Mouse (Mus musculus): Measurements from ENCODE around the gene Ccdc177.

The Ccdc177 gene

DNA sequence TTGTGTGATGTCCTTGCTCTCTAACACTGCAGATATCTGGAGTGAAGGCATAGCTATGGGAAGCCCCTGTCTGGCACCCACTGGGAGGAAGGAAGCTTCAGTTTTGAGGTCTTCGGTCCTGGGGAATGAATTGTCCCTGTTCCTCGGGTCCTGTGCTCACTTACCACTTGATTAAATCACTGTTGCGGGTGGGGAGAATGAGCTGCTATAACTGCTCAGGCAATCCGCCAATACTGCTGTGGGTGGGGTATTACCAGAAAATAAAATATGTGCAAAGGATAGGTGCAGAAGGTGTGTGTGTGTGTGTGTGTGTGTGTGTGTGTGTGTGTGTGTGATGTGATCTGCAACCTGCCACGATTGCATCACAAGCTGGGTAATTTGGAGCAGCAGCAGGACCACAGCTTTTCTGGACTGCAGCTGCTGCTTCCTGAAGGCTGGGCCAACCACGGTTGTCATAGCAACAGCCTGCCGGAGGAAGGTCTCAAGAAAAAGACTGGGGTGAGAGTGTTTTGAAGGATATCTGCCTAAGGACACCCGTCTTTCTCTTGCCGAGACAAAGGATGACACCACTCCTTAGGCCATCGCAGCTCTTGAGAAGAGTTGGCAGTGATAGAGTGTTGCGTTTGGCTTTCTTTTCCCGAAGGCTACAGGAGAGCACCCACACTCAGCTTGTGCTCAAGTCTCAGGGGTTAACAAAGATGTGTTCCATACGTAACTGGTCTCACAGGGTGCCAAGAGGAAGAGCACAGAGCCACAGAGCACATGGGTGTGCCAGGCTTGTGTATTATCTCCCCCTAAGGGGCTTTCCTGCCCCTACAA is 23.8 kb downstream of the Ccdc177 start:
- no peak for DNase-seq (ENCODE audit: low spot score in 2 of 2)

DNA sequence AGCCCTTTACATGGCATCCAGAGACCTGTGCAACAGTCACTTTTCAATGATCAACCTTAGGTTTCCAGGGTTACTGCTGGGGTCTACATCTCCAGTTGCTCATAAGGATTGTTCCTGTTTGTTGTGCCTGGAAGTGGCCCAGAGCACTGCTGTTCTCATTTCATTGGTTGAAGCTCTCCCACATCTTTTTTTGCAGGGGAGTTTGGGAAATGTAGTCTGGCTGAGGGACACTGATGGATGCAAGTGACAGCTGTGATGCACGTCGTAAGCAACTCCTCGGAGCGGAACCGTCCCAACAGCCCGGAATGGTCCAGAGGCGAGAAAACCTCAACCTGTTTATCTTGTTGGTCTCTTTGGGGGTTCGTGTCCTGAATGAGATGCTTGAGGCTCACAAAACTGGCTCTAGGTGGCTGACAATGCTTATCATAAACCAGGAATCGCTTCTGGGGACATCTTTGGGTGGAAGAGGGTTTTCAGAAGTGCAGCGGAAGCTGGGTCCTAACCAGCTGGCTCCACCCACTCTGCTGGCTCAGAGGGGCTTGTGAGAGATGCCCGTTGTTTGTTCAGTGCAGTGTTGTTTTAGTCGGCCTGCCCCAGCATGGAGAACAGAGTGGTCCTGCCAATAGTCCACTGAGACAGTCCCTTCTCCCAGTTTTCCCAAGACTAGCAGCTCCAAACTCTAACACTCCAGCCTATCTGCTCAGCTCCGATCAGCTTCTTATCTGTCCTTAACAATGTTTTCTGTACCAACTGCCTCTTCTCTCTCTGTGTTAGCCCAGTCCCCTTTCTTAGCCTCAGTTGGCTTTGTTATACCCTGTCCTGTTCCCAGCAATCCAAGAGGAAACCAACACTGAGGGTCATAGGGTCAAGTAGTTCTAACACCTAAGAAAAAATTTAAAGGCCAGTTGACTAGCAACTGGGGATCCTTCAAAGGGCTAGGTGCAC is 25.7 kb downstream of the Ccdc177 start:
- DNase-seq (ENCODE audit: low spot score in 2 of 2): no peak

DNA sequence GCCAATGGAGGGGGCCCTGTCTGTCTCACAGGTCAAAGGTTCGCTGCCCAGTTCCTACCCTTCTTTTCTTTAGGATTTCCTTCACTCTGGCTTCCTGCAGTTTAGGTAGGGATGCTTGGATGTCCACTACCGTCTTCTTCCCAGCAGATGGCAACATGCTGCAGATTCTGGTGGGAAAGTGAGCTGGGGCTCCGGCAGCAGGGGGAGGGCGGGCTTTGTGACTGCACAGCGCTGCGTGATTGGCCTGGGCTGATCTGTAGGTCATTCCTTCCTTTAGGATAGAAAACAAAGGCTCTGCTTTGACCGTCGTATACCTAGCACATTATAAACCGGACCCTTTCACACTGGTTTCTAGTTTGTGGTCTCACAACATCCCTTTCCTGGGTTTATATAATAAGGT is 29.9 kb downstream of the Ccdc177 start:
- peak in 1 of 2 experiments; percentile 23 for DNase-seq (ENCODE audit: low spot score in 2 of 2)

DNA sequence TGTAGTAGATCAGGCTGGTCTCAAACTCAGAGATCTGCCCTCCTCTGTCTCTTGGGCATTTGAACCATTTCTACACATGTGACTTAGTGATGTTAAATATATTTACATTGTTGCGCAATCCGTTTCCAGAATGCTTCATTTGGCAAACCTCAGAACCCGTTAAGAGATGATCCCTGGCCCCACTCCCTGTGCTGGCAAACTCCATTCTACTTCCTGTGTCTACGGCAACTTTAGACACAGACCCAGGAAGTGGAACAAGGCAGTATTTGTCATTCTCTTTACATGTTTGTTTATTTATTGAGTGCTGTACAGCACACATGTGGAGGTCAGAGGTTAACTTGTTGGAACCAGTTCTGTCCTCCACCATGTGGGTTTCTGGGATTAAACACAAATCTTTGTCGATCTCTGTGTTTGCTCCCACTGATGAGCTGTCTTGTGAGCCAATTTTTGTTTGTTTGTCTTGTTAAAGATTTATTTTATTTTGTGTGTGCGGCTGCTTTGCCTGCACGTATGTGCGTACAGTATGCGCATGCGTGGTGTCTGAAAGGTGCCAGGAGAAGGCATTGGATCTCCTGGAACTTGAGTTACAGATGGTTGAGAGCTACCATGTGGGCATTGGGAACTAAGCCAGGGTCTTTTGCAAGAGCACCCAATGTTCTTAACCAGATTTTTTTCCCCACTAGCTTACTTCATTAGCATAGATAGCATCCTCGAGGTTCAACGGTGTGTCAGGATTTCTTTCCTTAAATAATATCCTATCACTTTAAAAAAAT is 30.5 kb downstream of the Ccdc177 start:
- no peak for DNase-seq (ENCODE audit: low spot score in 2 of 2)

DNA sequence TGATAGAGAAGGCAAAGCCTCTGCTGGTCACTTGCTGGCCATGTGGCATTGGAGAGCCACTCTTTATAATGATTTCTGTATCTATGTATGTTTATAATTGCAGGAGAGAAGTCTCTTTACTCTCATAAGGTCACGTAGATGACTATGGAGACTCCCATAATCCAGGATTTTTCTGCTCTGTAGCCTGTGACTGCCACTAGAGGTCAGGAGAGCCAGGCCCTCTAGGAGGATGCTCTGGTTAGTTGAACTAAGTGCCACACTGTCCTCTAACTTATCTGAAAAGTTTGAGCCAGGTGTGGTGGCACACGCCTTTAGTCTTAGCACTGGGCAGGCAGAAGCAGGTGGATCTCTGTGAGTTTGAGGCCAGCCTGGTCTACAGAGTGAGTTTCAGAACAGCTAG is 31.7 kb downstream of the Ccdc177 start:
- no peak for DNase-seq (ENCODE audit: low spot score in 2 of 2)

DNA sequence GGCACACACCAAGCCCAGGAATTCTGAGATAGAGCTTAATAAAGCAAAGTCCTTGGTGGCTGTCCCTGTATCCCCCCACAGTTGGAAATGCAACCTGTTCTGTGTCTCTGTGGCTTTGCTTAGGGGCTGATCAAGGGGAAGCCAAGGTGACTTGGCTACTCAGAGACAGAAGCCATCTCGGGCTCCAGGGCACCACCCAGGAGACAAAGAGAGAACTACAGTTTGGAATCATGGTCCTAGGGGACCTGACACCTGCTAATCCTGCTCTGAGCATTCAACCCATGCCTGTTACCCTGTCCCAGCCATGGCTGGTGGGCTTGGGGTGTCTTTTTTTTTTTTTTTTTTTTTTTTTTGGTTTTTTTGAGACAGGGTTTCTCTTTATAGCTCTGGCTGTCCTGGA is 32.3 kb downstream of the Ccdc177 start:
- no peak for DNase-seq (ENCODE audit: low spot score in 2 of 2)

DNA sequence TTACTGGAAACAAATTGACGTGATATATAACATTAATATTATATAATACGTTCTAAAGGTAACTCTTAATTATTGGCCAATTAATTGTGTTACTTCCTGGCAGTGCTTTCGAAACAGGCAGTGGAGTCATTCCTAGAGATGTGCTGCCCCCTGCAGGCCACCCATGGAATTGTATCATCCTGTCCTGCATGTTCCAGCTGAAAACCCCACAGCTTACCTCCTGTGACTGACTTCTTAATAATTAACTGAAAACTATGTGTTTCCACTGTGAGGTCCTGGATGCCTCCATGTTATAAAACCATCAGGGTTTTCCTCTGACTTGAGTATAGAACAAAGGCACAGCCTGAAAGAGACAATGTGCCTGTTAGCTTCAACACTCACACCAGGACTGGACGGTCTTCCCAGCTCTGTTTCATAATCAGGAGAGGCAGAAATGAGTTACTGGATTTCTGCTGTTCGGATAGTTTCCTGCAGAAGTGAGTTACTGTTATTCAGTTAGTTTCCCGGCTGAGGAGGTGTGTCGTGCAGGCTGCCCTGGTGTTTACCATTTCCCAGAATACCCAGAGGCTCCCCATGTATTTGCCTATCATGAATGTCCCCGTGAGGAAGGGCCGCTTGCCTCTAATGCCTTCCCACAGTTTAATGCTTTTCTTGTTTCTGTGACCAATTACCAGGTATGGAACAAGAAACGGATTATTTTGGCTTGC is 35.5 kb downstream of the Ccdc177 start:
- DNase-seq (ENCODE audit: low spot score in 2 of 2): peak; percentile 76 to 93

DNA sequence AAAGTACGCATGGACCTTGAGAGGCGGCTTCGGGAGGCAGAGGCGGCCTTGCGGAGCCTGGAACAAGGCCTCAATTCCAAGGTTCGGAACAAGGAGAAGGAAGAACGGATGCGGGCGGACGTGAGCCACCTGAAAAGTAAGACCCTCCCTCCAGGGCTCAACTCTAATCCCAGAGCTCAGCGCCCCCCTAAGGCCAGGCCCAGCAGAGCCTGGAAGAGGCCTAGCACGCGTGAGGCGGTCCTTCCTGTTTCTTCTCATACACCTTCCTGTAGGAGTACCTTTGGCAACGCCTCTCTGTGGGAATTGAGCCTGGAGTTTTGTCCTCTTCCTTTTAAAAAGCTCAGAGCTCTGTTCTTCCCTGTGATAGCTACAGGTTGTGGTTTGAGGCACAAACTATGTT is 39.0 kb downstream of the Ccdc177 start:
- DNase-seq (ENCODE audit: low spot score in 2 of 2): no peak

DNA sequence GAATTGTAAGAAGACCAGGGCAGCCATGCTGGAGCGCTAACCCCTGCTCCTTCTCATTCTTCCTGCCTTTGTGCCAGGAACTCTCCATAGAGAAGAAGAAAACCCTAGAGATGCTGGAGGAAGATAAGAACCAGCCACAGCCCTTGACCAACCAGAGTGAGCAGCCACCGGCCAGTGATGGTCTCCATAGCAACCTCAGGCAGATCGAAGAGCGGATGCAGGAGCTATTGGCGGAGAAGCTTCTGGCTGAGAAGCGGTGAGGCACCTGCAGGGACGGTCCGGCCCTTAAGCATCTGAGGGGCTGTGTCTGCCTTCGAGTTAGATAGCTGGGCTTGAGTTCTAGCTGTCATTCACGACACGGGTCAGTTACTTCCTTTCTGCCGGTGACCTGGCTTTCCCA is 40.0 kb downstream of the Ccdc177 start:
- no peak for DNase-seq (ENCODE audit: low spot score in 2 of 2)

DNA sequence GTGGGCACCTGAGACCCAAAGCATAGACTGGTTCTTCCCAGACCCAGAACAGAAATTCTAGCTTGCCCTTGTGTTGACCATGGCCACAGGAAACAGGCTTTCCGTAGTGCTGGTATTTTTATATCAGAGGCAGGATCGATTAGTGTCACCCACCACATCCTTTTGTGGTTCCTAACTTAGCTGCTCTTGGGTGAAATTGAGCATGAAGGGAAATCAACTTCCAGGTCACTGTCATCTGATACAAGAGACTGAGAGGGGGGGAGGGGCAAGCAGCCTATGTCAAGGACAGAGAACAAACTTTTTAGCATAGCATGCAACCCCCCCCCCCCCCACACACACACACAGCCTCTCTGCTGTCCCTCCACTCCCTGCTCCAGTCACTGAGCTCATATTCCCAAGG is 41.3 kb downstream of the Ccdc177 start:
- no peak for DNase-seq (ENCODE audit: low spot score in 2 of 2)

DNA sequence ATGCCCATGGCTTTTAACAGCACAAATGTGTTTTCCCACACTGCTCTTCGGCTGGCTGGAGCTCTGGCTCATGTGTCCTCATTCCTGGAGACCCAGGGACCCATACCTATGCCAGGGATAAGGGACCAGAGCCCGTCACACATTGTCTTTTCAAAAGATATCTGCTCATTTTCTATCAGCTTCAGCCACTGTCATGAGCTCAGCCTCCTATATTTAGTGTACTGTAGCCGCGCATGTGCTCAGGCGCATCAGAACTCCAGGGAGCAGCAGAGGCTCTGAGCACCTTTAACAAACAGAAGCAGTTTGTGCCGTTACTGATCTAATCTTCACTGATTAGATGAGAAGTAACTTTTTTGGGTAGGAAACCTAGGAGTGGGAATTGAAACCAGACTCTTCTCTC is 44.6 kb downstream of the Ccdc177 start:
- no peak for DNase-seq (ENCODE audit: low spot score in 2 of 2)

DNA sequence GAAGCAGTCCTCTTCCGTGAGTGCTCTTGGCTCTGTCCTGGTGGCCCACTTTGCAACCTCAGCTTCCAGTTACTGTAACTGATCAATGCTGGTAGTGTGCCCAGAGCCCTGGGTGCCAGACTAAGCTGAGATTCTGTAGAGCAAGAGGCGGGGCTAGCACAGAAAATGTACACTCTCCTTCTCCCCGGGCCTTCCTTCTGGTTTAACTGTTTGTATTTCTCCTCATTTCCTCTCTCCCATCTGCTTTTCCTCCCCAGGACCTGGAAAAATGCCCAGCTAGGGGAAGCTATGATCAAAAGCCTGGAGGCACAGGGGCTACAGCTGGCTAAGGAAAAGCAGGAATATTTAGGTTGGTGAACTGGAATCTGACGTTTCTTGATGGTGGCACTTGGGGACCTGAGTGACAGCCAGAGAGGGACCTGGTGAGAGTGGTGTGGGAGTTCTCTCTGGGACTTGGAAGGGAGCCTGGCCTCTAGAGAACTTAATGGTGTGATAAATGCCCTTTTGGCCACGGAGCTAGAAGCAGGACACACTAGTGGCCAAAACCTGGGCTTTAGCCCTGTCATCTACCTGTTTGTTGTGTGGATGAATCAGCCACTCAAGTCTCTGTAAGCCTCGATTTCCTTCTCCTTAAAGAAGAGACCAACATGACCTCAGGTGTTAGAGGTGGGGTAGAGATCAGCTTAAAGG is 53.4 kb downstream of the Ccdc177 start:
- no peak for DNase-seq (ENCODE audit: low spot score in 2 of 2)

DNA sequence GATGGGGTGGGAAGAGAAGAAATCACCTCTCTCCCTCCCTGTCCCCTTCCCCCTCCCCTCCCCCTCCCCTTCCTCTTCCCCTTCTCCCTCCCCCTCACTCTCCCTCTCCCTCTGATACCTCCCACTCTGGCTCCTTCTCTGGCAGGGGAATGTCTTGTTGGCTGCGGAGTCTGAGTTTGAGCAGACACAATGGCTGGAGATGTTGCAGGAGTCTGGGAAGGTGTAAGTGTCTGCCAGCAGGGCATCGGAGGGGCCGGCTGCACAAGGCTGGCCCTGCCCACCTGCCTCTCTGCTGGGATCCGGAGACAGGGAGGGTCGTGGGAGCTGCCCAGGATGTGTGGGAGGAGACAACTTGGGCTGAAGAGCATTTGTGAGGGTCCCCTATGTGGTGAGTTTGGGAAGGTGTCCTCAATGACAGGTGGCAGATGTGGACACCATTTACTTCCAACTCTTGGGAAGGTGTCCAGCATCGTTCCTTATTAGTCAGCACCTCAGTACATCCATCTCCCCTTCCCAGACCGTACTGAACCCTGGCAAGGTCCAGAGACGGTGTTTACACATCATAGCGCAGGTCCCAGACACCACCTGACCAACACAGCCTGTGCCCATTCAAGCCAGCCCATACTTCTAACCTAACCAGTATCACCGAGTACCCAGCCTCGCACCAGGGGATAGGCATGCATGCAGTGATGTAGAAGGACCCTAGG is 54.1 kb downstream of the Ccdc177 start:
- no peak for DNase-seq (ENCODE audit: low spot score in 2 of 2)
